Comparison of ENCODE assay signal across 16 mouse cellular contexts in genomic region chr13:43554827-43555226, GRCm38 (mm10). TPM values are rescaled to one million over a fixed set of nuclear protein-coding genes. Genes with fewer than 3 reads are reported as not detected.
DNase-seq lines count a peak whose midpoint lies in the region; ATAC-seq lines count a peak whose summit lies in the region.
"Had no signal": no experiment of that assay in that cellular context is flagged by ENCODE, and none has a peak within 500 bp of the region (broad histone marks: within the 10 kb centered on the region; RNA-seq: fewer than 3 reads in every experiment).

No protein-coding gene starts in this region.

- H3K4me2 ChIP-seq in hindbrain, embryonic 11.5 days (replicated peaks; ENCODE audit: low read depth, low read length), result no peak overlapping the region
- no peak overlapping the region for H3K4me2 ChIP-seq in hindbrain, embryonic 16.5 days (ENCODE audit: low read length)
- H3K4me2 ChIP-seq: heart, embryonic 15.5 days; limb, embryonic 12.5 days; liver, embryonic 15.5 days; neural tube, embryonic 13.5 days had no signal

- DNase-seq in B cell, adult 2 months, result peak; percentile 41 to 44
- peak; percentile 34 for DNase-seq in induced T-regulatory cell, adult 2 months (ENCODE audit: low read depth)
- DNase-seq in thymus, adult 18-20 months, result peak; percentile 21 to 39
- DNase-seq in left cerebral cortex, adult 11 months (ENCODE audit: low spot score), result no peak
- no peak for DNase-seq in hindbrain, embryonic 11.5 days (ENCODE audit: low spot score)
- DNase-seq: adrenal gland, postnatal 10 days; embryo, embryonic 11 days; lung, postnatal 14 days had no signal

- H3K27me3 ChIP-seq in hindbrain, embryonic 11.5 days (ENCODE audit: control insufficient read depth, insufficient read depth, low read length), result no peaks in the 10 kb centered on the region; the same call in 1 of the 2 replicates
- no peaks in the 10 kb centered on the region for H3K27me3 ChIP-seq in hindbrain, embryonic 16.5 days (replicated peaks; ENCODE audit: control insufficient read depth, insufficient read depth, low read length)
- H3K27me3 ChIP-seq: heart, embryonic 15.5 days; limb, embryonic 12.5 days; neural tube, embryonic 13.5 days had no signal

- H3K36me3 ChIP-seq in hindbrain, embryonic 11.5 days (ENCODE audit: control insufficient read depth, insufficient read depth, low read length), result peaks cover 3% of the 10 kb centered on the region; the same call in 1 of the 2 replicates
- peaks cover 10% of the 10 kb centered on the region for H3K36me3 ChIP-seq in hindbrain, embryonic 16.5 days (ENCODE audit: control insufficient read depth, insufficient read depth, low read length)

- H3K4me3 ChIP-seq in hindbrain, embryonic 11.5 days (ENCODE audit: low read depth, low read length), result no peak overlapping the region
- no peak overlapping the region for H3K4me3 ChIP-seq in hindbrain, embryonic 16.5 days (ENCODE audit: low read length)
- H3K4me3 ChIP-seq: heart, embryonic 15.5 days; limb, embryonic 12.5 days; liver, embryonic 15.5 days; neural tube, embryonic 13.5 days had no signal

- WGBS in hindbrain, embryonic 11.5 days, result 87% methylated on average over 7 of the region's 7 CpGs
- 90% methylated on average over 7 of the region's 7 CpGs for WGBS in hindbrain, embryonic 16.5 days

- peak; percentile 45 for ATAC-seq in CD4-positive, CD25-positive, alpha-beta regulatory T cell, adult 4 months
- no peak for ATAC-seq in hindbrain, embryonic 11.5 days (ENCODE audit: low FRiP score)
- no peak for ATAC-seq in hindbrain, embryonic 16.5 days
- ATAC-seq: hindbrain, postnatal 0 days had no signal

- H3K9me3 ChIP-seq in hindbrain, embryonic 11.5 days (ENCODE audit: control insufficient read depth, low read length), result no peaks in the 10 kb centered on the region
- H3K9me3 ChIP-seq in hindbrain, embryonic 16.5 days (ENCODE audit: control insufficient read depth, low read length), result no peaks in the 10 kb centered on the region
- H3K9me3 ChIP-seq: heart, embryonic 15.5 days; limb, embryonic 12.5 days; liver, embryonic 15.5 days; neural tube, embryonic 13.5 days had no signal

- no peak overlapping the region for H3K9ac ChIP-seq in hindbrain, embryonic 11.5 days (ENCODE audit: low read depth, low read length)
- no peak overlapping the region for H3K9ac ChIP-seq in hindbrain, embryonic 16.5 days (ENCODE audit: low read depth, low read length)
- H3K9ac ChIP-seq: heart, embryonic 15.5 days; limb, embryonic 12.5 days; liver, embryonic 15.5 days; neural tube, embryonic 13.5 days had no signal

- H3K4me1 ChIP-seq in hindbrain, embryonic 11.5 days (replicated peaks; ENCODE audit: control insufficient read depth, insufficient read depth, low read length), result no peaks in the 10 kb centered on the region
- H3K4me1 ChIP-seq in hindbrain, embryonic 16.5 days (ENCODE audit: control insufficient read depth, insufficient read depth, low read depth, low read length), result peaks cover 13% of the 10 kb centered on the region

- no peak overlapping the region for H3K27ac ChIP-seq in hindbrain, embryonic 11.5 days (ENCODE audit: low read depth, low read length)
- H3K27ac ChIP-seq in hindbrain, embryonic 16.5 days (ENCODE audit: low read depth, low read length), result no peak overlapping the region
- H3K27ac ChIP-seq: heart, embryonic 15.5 days; hindbrain, postnatal 0 days; kidney, postnatal 0 days; limb, embryonic 12.5 days; liver, embryonic 15.5 days; neural tube, embryonic 13.5 days had no signal

RNA-seq across cellular contexts. Expression of gene Mcur1, which starts 5.2 kb away (rescaled TPM):
- 10 to 100 TPM; 15.1 to 17.6 TPM for polyA plus RNA-seq in CD4-positive, CD25-positive, alpha-beta regulatory T cell, adult 4 months (2017; shearing (Covaris generic))
- polyA plus RNA-seq in hindbrain, embryonic 11.5 days (2014; fragmentation: Nextera tagmentation; extraction: Ambion mirVana), result 9.8 and 10.8 TPM in 2 replicates
- 6.2 and 8.0 TPM in 2 replicates for polyA plus RNA-seq in hindbrain, embryonic 16.5 days (2015; fragmentation: Nextera tagmentation; extraction: Ambion mirVana)

Comparison
In these comparisons a context has a peak if more than half of its experiments do, and no peak if none do; other contexts are left out.
1. DNase-seq: peak in B cell, adult 2 months (2 of 2), induced T-regulatory cell, adult 2 months (single experiment) and thymus, adult 18-20 months (2 of 2); none in left cerebral cortex, adult 11 months (single experiment) and hindbrain, embryonic 11.5 days (single experiment).